Mouse (Mus musculus): Measurements from ENCODE around the gene Syngr3.

The Syngr3 gene

DNA sequence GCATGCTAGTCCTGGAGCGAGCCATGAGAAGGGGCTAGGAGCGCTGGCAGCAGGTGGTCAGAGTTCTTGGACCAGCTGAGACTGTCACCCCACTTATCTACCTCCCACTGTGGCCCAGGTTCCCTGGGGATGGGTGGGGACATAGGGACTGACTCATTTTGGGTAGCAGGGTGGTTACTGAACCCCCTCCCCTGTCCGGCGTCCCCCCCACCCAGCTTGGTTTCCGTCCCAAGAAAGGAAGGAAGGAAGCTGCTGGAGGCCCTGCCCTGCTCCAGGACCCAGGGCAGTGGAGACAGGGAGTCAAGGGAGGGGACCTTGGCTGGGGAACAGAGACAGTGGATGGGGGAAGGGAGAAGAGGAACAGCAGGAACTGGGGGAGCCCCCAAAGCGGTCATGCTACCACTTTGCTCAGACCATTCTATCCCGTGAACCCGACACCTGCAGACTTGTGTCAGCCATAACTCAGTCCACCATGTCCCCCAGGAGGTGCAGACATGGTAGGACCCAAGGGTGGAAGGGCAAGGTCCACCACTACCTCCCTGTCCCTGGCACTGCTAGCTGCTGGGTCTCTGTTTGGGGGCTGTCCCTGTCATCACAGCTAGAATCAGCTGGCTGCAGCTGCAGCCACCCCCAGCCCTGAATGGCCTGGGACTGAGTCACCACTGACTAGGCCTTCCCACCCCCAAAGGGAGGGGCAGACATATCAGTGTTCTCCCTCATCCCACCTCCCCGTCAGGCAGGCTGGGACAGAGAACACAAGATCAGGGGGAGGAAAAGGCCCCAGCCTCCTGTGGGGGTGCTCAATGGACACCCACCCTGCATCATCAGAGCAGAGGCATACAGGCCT, 44.7 kb downstream of the Syngr3 start:
- DNase-seq (ENCODE audit: low spot score) = no peak

DNA sequence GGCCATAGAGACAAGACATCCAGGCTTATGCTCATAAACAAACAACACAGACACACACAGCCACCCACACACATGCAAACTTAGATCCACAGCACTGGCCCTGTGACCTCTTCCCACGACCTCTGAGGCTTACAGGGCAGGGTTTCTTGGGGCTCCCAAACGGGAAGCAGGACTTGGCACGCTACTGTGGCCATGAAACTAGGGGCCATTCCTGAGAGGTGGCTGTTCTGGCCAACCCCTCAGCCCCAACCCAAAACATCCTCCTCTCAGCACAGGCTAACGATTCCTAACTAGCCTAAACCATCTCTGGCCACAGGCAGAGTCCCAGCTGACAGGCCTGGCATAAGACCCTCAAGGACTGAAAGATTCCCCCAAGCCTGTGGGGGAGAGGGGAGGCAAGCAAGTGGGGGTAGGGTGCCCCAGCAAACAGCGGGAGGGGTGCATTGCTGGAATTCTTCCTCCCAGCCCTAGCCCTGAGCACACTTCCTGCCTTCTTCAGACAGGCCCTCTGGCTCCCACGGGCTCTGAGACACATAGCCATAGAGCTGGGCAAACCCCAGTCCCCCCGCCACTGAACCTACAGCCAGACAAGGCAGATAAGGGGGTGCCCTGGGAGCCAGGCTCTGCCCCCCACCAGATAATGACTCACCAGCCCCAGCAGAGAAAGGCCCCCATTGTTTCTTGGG, 45.6 kb downstream of the Syngr3 start:
- DNase-seq (ENCODE audit: low spot score) = no peak

- DNase-seq (ENCODE audit: low spot score) = no peak
Measured at GRCm38 (mm10) chr17:24642791-24643343, 46.9 kb downstream of the Syngr3 start.

DNA sequence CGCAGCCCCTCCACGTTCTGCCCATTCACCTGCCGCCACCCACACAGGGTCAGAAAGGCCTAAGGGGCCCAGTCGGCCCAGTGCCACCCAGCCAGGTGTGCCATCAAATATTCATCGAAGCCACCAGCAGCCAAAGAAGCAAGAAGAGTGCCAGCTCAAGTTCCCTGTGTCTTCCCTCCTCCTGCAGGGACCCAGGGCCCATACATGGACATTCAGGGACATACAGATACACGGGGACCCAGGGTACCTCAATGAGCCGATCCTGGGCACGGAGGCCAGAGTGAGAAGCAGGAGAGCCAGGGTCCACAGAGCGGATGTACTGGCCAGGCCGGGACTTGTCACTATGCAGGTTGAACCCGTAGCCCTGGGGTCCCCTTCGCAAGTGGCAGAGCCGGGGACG, 47.8 kb downstream of the Syngr3 start:
- no peak for DNase-seq (ENCODE audit: low spot score)

DNA sequence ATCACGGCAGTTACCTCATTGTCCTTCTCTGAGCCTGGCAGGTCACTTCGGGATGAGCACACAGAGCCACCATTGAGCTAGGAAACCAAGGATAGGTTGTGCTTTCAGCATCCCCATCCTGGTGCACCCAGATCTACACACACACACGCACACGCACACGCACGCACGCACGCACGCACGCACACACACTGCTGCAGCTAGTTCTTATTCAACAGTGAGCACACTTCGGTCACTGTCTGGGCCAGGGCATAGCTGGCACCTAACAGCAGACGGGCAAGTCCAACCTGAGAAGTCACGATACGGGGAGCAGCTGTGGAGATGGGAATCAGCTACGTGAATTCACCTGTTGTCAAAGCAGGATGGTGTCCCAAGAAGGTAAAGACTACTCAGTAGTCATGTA, 49.2 kb downstream of the Syngr3 start:
- DNase-seq (ENCODE audit: low spot score) = no peak

DNA sequence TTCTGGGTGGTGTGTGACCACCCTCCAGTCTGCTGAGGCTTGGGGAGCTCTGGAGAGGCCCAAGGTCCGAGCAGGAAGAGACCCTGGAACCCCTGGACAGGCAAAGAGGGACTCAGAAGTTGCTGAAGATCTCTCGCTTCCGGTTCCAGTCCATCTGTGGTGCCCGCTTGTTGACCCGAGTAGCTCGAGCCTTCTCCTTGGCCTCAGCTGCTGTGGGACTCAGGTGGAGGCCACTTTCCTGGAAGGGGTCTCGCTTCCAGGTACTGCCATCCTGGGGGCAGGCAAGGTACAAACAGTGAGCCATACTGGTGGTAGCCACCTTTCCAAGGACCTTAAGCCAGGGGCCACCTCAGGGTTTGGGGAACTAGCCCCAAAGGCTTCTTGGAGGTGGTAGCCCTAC, 49.6 kb downstream of the Syngr3 start:
- DNase-seq (ENCODE audit: low spot score) = no peak

DNA sequence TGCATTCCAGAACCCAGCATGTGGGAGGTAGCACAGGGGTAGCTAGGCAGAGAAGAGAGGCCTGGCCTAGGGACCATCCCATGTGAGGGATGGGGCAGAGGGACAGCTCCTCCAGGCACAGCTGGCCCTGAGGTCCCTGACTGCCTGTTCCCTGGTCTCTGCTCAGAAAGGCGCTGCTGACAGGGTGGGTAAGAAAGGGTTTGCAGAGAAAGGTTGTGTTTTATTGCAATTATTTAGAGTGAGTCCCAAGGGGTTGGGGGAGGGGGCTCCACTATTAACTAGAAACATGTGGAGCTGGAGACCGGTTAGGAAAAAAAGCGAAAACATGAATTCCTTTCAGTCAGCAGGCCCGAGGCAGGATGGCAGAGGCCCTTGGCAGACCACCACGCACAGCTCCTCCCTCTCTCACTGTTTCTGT, 50.2 kb downstream of the Syngr3 start:
- DNase-seq (ENCODE audit: low spot score) = peak; percentile 19

DNA sequence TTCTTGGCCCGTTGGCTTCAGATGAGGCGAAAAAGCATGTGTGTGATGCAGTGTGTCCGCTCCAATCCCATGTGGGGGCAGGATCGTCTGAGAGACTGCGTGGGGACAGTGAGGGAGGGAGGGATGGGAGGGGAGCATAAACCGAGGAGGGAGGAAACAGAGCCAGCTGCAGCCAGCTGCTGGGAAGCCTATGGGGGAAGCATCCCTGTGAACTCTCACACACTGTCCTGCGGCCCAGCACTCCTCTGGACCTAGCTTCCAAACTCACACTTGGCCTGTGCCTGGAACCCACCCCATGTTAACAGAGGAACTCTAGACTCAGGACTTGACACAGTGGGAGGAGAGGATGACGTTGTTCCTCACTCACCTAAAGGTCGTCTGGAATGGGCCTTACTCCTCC, 50.9 kb downstream of the Syngr3 start:
- DNase-seq (ENCODE audit: low spot score) = peak; percentile 30

DNA sequence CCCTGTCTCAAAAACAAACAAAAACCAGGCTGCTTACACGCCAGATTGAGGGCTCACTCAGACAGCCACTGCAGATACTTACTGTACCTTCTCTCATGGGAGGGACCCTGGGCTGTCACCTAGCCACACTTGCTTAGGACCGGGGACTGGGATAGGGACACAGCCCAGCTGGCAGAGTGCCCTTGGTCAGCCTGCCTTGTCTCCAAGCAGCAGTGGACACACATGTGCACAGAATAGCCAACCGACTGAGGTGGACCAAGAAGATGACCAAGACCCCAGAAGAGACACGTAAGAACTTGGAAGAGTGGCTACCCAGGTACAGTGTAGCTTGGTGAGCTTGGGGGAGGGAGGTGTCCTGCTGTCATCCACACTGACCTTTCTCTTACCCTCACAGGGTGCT, 51.5 kb downstream of the Syngr3 start:
- DNase-seq (ENCODE audit: low spot score) = no peak

- DNase-seq (ENCODE audit: low spot score) = no peak
Measured at GRCm38 (mm10) chr17:24636781-24637481, 52.8 kb downstream of the Syngr3 start.

- no peak for DNase-seq (ENCODE audit: low spot score)
Measured at GRCm38 (mm10) chr17:24635694-24636093, 54.1 kb downstream of the Syngr3 start.

Measured in ovary, postnatal 14 days (tissue).